Mouse (Mus musculus) midbrain, embryonic 16.5 days (tissue): ENCODE data around the gene Slc36a2. TPM values are rescaled to one million over a fixed set of nuclear protein-coding genes. Genes with fewer than 3 reads are reported as not detected.

Source experiments
- ATAC-seq: fragments of 200-750 bp; cut with Nextera tagmentation; 2 replicates; pipeline ENCODE4 v1.8.0; 2017; ENCODE audit warnings: moderate TSS enrichment
- H3K27ac ChIP-seq: fragments of 300-500 bp; sonication (generic); 2 replicates; pipeline ENCODE4 v1.5.1; 2014; ENCODE audit warnings: mild to moderate bottlenecking, low read length, mixed read lengths
- H3K27me3 ChIP-seq: fragments of 300-500 bp; sonication (generic); 2 replicates; pipeline ENCODE4 v1.6.1; 2014; ENCODE audit warnings: low read depth, low read length, mixed read lengths; ENCODE audit not compliant: control insufficient read depth, insufficient read depth
- H3K36me3 ChIP-seq: fragments of 300-500 bp; sonication (generic); 2 replicates; pipeline ENCODE4 v1.6.1; 2014; ENCODE audit warnings: mild to moderate bottlenecking, low read length, moderate library complexity, mixed read lengths; ENCODE audit not compliant: control insufficient read depth, insufficient read depth
- H3K4me1 ChIP-seq: fragments of 300-500 bp; sonication (generic); 2 replicates; pipeline ENCODE4 v1.6.1; 2014; ENCODE audit warnings: mild to moderate bottlenecking, low read length, mixed read lengths; ENCODE audit not compliant: control insufficient read depth, insufficient read depth
- H3K4me2 ChIP-seq: fragments of 300-500 bp; sonication (generic); 2 replicates; pipeline ENCODE4 v1.6.1; 2014; ENCODE audit warnings: mild to moderate bottlenecking, low read length, mixed read lengths
- H3K4me3 ChIP-seq: fragments of 300-500 bp; sonication (generic); 2 replicates; pipeline ENCODE4 v1.5.1; 2014; ENCODE audit warnings: low read depth, mild to moderate bottlenecking, low read length, moderate library complexity, mixed read lengths
- H3K9ac ChIP-seq: fragments of 300-500 bp; sonication (generic); 2 replicates; pipeline ENCODE4 v1.6.1; 2014; ENCODE audit warnings: low read depth, low read length, mixed read lengths
- H3K9me3 ChIP-seq: fragments of 300-500 bp; sonication (generic); replicated peaks from 2 replicates; pipeline ENCODE4 v1.6.1; 2014; ENCODE audit warnings: mild to moderate bottlenecking, low read length, mixed read lengths; ENCODE audit not compliant: control insufficient read depth, poor library complexity, severe bottlenecking
- WGBS: fragments of 180-500 bp; shearing (Covaris S2); extraction: QIAGEN DNeasy Blood & Tissue Kit; methylation state at CpG from one replicate; pipeline ENCODE4 v1.1.7; 2014; 5-methylcytosine and 5-hydroxymethylcytosine counted together
- polyA plus RNA-seq: library from polyadenylated mRNA; unstranded; fragments of >200 nt; fragmentation: Nextera tagmentation; extraction: Ambion mirVana; gene quantifications from 2 replicates; pipeline ENCODE4 v1.2.1, GENCODE M21; 2015

Slc36a2 gene
- polyA plus RNA-seq, 1 experiment from 2014 or later: 0.51 TPM

- 75% methylated on average over 4 of the region's 4 CpGs for WGBS
- no peaks in the 10 kb centered on the region for H3K27me3 ChIP-seq
- no peaks in the 10 kb centered on the region for H3K4me1 ChIP-seq
- no peak overlapping the region for H3K4me3 ChIP-seq
- no peak overlapping the region for H3K4me2 ChIP-seq
- no peaks in the 10 kb centered on the region for H3K9me3 ChIP-seq
- no peaks in the 10 kb centered on the region for H3K36me3 ChIP-seq
- no peak overlapping the region for H3K27ac ChIP-seq
- ATAC-seq: no peak
- no peak overlapping the region for H3K9ac ChIP-seq
Measured at GRCm38 (mm10) chr11:55170501-55170900, 14.4 kb downstream of the Slc36a2 start.

- H3K4me3 ChIP-seq: no peak overlapping the region
- no peaks in the 10 kb centered on the region for H3K9me3 ChIP-seq
- WGBS: 85% methylated on average over 6 of the region's 6 CpGs
- no peak overlapping the region for H3K4me2 ChIP-seq
- no peak overlapping the region for H3K27ac ChIP-seq
- no peak overlapping the region for H3K9ac ChIP-seq
- ATAC-seq: no peak
- no peaks in the 10 kb centered on the region for H3K36me3 ChIP-seq
- no peaks in the 10 kb centered on the region for H3K4me1 ChIP-seq
- H3K27me3 ChIP-seq: no peaks in the 10 kb centered on the region
Measured at GRCm38 (mm10) chr11:55168914-55169313, 16.0 kb downstream of the Slc36a2 start.

GRCm38 (mm10) chr11:55168504-55168903 lies 16.4 kb downstream of the Slc36a2 start:
- no peak for ATAC-seq
- Histone ChIP-seq H3K27ac (no peak overlapping the region), H3K9ac (no peak overlapping the region), H3K4me3 (no peak overlapping the region), H3K36me3 (no peaks in the 10 kb centered on the region), H3K27me3 (no peaks in the 10 kb centered on the region), H3K9me3 (no peaks in the 10 kb centered on the region), H3K4me1 (no peaks in the 10 kb centered on the region), H3K4me2 (no peak overlapping the region)
- 83% methylated on average over 4 of the region's 4 CpGs for WGBS

DNA sequence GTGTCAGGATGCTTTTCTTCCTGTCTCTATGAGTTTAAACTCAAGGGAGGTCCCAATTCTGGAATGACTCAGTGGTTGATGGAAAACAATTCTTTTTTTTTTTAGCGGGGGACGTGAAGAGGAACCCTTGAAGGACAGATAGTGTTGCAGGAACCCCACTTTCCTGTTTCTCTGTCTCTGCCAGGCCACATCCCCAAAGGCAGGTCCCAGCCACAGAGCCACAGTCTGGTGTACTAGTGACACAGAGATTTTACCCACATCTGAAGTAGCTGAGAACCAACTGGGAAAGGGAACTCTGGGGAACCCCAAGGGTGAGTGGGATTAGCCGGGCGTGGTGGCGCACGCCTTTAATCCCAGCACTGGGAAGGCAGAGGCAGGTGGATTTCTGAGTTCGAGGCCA lies 19.1 kb downstream of the Slc36a2 start:
- Histone ChIP-seq H3K9me3 (no peaks in the 10 kb centered on the region), H3K4me2 (no peak overlapping the region), H3K4me3 (no peak overlapping the region), H3K27ac (no peak overlapping the region), H3K36me3 (no peaks in the 10 kb centered on the region), H3K4me1 (no peaks in the 10 kb centered on the region), H3K27me3 (no peaks in the 10 kb centered on the region), H3K9ac (no peak overlapping the region)
- ATAC-seq: no peak
- 95% methylated on average over 6 of the region's 7 CpGs for WGBS

GRCm38 (mm10) chr11:55164723-55165122 lies 20.2 kb downstream of the Slc36a2 start:
- ATAC-seq: no peak
- H3K27me3 ChIP-seq: no peaks in the 10 kb centered on the region
- WGBS: 50% methylated on average over 3 of the region's 3 CpGs

GRCm38 (mm10) chr11:55162670-55163069 lies 22.2 kb downstream of the Slc36a2 start:
- H3K4me2 ChIP-seq: no peak overlapping the region
- H3K27ac ChIP-seq: no peak overlapping the region
- ATAC-seq: no peak
- H3K9ac ChIP-seq: no peak overlapping the region
- H3K27me3 ChIP-seq: no peaks in the 10 kb centered on the region
- H3K36me3 ChIP-seq: no peaks in the 10 kb centered on the region
- no peaks in the 10 kb centered on the region for H3K9me3 ChIP-seq
- 52% methylated on average over 9 of the region's 9 CpGs for WGBS
- H3K4me1 ChIP-seq: no peaks in the 10 kb centered on the region
- no peak overlapping the region for H3K4me3 ChIP-seq

More at GRCm38 (mm10) chr11:55164723-55165122, 20.2 kb downstream of the Slc36a2 start:
- no peaks in the 10 kb centered on the region for H3K9me3 ChIP-seq
- H3K4me2 ChIP-seq: no peak overlapping the region
- no peak overlapping the region for H3K27ac ChIP-seq
- no peak overlapping the region for H3K4me3 ChIP-seq
- H3K9ac ChIP-seq: no peak overlapping the region
- no peaks in the 10 kb centered on the region for H3K36me3 ChIP-seq
- H3K4me1 ChIP-seq: no peaks in the 10 kb centered on the region

- 51% methylated on average over 13 of the region's 13 CpGs for WGBS
- H3K9ac ChIP-seq: no peak overlapping the region
- H3K4me2 ChIP-seq: no peak overlapping the region
- H3K4me3 ChIP-seq: no peak overlapping the region
- H3K36me3 ChIP-seq: no peaks in the 10 kb centered on the region
- ATAC-seq: no peak
- H3K27ac ChIP-seq: no peak overlapping the region
- no peaks in the 10 kb centered on the region for H3K4me1 ChIP-seq
- H3K27me3 ChIP-seq: no peaks in the 10 kb centered on the region
- no peaks in the 10 kb centered on the region for H3K9me3 ChIP-seq
Measured at GRCm38 (mm10) chr11:55158785-55159359, 26.0 kb downstream of the Slc36a2 start.

- Histone ChIP-seq H3K9me3 (no peaks in the 10 kb centered on the region), H3K9ac (no peak overlapping the region), H3K36me3 (no peaks in the 10 kb centered on the region), H3K4me1 (no peaks in the 10 kb centered on the region), H3K4me3 (no peak overlapping the region), H3K27ac (no peak overlapping the region), H3K27me3 (no peaks in the 10 kb centered on the region), H3K4me2 (no peak overlapping the region)
- 87% methylated on average over 6 of the region's 6 CpGs for WGBS
- ATAC-seq: no peak
Measured at GRCm38 (mm10) chr11:55155070-55155421, 29.8 kb downstream of the Slc36a2 start.

DNA sequence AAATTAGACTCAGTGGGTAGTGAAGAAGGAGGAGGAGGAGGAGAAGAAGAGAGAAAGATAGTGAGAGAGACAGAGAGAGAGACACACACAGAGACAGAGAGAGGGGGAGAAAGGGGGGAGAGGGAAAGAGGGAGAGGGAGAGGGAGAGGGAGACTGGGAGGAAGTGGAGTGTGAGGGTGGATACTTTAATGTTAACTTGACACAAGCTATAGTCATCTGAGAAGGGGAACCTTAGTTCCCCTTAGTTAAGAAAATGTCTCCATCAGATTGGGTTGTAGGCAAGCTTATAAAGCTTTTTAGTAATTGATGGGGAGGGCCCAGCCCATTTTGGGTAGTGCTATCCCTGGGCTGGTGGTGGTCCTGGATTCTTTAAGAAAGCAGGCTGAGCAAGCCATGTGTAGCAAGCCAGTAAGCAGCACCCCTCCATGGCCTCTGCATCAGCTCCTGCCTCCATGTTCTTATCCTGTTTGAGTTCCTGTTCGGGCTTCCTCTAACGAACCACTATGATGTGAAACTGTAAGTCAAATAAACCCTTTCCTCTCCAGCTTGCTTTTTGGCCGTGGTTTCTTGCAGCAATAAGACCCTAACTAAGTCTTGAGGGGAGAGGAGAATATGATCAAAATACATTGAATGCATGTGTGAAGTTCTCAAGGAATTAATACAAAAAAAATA lies 30.3 kb downstream of the Slc36a2 start:
- Histone ChIP-seq H3K4me1 (no peaks in the 10 kb centered on the region), H3K4me2 (no peak overlapping the region), H3K9ac (no peak overlapping the region), H3K9me3 (no peaks in the 10 kb centered on the region), H3K27ac (no peak overlapping the region), H3K36me3 (no peaks in the 10 kb centered on the region), H3K27me3 (no peaks in the 10 kb centered on the region), H3K4me3 (no peak overlapping the region)
- no peak for ATAC-seq
- WGBS: 73% methylated on average over 3 of the region's 3 CpGs
